Mouse (Mus musculus): ENCODE results near the gene Dcdc2b.

DNA sequence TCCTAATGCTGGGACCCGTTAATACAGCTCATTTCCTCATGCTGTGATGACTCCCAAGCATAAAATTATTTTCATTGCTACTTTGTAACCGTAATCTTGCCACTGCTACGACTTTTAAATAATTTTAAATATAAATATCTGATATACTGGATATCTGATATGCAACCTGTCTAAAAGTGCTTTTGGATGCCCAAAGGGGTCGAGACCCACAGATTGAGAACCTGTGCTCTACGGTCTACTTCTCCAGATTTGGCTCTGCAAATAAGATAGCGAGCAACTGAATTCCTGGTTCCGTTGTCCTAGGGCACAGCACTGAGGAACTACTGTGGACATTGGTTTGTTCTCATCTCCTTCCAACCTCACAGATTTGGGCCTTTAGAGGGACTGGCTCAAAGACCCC, 36.4 kb downstream of the Dcdc2b start:
- TF ChIP-seq E2F4 (IDR thresholded peaks at IDR 0.05; ENCODE audit: insufficient read depth) (no peak), CEBPB (IDR thresholded peaks at IDR 0.05; ENCODE audit: insufficient read depth, poor library complexity, severe bottlenecking) (no peak), POLR2A (IDR thresholded peaks at IDR 0.05; ENCODE audit: insufficient read length, low read depth) (no peak), MYOG (IDR thresholded peaks at IDR 0.05; ENCODE audit: control insufficient read depth in 1 of 3, insufficient read depth in 1 of 3, insufficient read length in 2 of 3, low read depth in 2 of 3) (no peak), USF1 (IDR thresholded peaks at IDR 0.05; ENCODE audit: low read depth) (no peak), TCF12 (IDR thresholded peaks at IDR 0.05; ENCODE audit: insufficient read depth, poor library complexity, severe bottlenecking) (no peak), POLR2AphosphoS2 (IDR thresholded peaks at IDR 0.05; ENCODE audit: insufficient read length, low read depth) (no peak), MAX (IDR thresholded peaks at IDR 0.05; ENCODE audit: low read depth) (no peak), MYOD1 (IDR thresholded peaks at IDR 0.05; ENCODE audit: control insufficient read depth in 1 of 3, insufficient read length in 2 of 3, low read depth in 2 of 3) (no peak), SRF (IDR thresholded peaks at IDR 0.05; ENCODE audit: control insufficient read depth, insufficient read length, low read depth) (no peak), TCF3 (IDR thresholded peaks at IDR 0.05; ENCODE audit: insufficient read length, low read depth) (no peak)

All from myocyte (in vitro differentiated cells).